Mouse (Mus musculus): Measurements from ENCODE around the gene Setd2. TPM values are rescaled to one million over a fixed set of nuclear protein-coding genes. Genes with fewer than 3 reads are reported as not detected.

The Setd2 gene
- polyA plus RNA-seq (2017; shearing (Covaris generic)), result 30.7 TPM

DNA sequence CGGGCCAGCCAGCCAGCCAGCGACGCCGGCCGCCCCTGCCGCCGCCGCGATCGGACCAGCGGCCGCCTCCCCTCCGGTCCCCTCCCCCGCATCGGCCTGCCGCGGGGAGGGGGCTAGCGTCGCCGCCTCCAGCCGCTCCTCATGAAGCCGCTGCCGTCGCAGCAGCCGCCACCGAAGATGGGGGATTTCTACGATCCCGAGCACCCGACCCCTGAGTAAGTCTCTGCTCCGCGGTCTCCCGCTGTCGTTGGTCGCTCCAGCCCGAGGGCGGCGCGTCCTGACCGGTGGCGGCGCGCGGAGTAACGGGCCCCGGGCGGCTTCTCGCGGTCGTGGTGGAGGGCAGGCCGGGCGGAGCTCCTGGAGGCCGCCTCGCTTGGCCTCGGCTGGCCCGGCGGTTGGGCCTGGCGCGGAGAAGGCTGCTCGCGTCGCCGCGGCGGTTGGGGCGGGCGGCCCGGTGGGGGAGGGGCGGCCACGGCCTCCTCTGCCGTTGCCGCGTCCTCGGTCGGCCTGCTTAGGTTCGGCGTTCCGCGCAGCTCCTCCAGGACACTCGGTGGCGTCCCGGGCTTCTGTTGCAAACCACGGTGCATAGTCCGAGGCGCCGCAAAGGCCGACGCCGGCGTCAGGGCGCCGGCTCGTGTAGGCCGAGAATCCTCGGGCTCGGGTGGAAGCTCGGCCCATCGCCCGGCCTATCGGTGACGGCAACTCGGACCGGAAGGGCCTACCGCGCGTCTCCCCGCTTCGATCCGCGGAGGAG lies at the start of gene Setd2:
TSS of gene Setd2 (plus strand) at position 60 of the 754 bp plus-strand sequence.

DNA sequence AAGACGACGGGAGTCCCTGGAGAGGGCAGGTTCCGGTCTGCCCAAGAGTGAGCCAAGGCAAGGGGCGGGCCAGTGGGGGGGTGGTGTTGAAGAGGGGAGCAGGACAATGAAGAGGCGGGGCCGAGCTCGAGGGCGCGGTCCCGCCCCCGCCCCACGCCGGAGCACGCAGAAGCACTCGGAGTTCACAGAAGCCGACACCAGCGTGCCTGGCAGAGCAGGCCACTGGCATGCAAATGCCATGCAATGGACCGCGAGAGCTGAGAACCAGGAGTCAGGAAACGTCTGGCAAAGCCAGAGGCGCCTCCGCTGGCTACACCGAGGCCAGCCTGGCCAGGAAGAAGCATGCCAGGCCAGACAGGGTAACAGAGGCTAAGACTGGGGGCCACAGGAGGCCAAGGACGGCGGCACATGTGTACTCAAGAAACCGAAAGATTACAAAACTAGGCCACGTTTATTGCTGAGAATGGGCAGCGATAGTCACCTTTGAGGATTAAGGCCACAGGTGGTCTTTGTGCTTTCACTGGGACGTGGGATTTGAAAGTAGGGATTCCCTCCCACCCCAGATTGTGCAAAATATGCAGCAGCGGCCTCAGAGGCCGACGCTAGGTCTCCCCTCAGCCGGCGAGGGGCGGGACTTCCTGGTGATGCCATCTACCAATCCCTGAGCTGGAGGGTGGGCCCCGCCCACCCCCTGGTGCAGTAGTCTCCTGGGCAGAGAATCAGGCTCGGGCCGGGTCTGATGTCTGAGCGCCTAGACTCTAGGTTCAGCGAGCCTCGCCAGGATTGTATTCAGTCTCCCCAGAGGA lies 92.2 kb downstream of the Setd2 start, which contains the start of gene Nradd:
TSS of gene Nradd (minus strand) at position 92 of the 806 bp plus-strand sequence.

GRCm38 (mm10) chr9:110653655-110654461 lies 121.5 kb downstream of the Setd2 start, which contains the start of gene Nbeal2:
Nbeal2 (minus strand) TSS chr9:110654161.

GRCm38 (mm10) chr9:110656249-110657221 lies 124.1 kb downstream of the Setd2 start, which contains the start of gene Ccdc12:
Ccdc12 (plus strand) TSS chr9:110656503.

Other genes with a start within 250 kb of the Setd2 start
- gene Elp6, start 227.4 kb upstream of the Setd2 start, polyA plus RNA-seq (2017; shearing (Covaris generic)), result 7.5 TPM
- 48.6 TPM for gene Scap, start 199.3 kb upstream of the Setd2 start, polyA plus RNA-seq (2017; shearing (Covaris generic))
- 2.8 TPM for gene Ptpn23, start 124.4 kb upstream of the Setd2 start, polyA plus RNA-seq (2017; shearing (Covaris generic))
- gene Ngp, start 112.8 kb upstream of the Setd2 start, polyA plus RNA-seq (2017; shearing (Covaris generic)), result not detected
- gene Klhl18, start 55.9 kb upstream of the Setd2 start, polyA plus RNA-seq (2017; shearing (Covaris generic)), result 9.9 TPM
- 0.82 TPM for gene Kif9, start 55.6 kb upstream of the Setd2 start, polyA plus RNA-seq (2017; shearing (Covaris generic))
- gene Nradd, start 91.9 kb downstream of the Setd2 start, polyA plus RNA-seq (2017; shearing (Covaris generic)), result 2.5 TPM
- 86.4 TPM for gene Nbeal2, start 121.6 kb downstream of the Setd2 start, polyA plus RNA-seq (2017; shearing (Covaris generic))
- gene Ccdc12, start 123.9 kb downstream of the Setd2 start, polyA plus RNA-seq (2017; shearing (Covaris generic)), result 200 TPM
- not detected for gene Myl3, start 209.3 kb downstream of the Setd2 start, polyA plus RNA-seq (2017; shearing (Covaris generic))
- 0.34 TPM for gene Pth1r, start 214.5 kb downstream of the Setd2 start, polyA plus RNA-seq (2017; shearing (Covaris generic))

Data from effector memory CD4-positive, alpha-beta T cell, adult 7 months (primary cell).